Mouse (Mus musculus): ENCODE measurements around the gene Zfp800. TPM values are rescaled to one million over a fixed set of nuclear protein-coding genes. Genes with fewer than 3 reads are reported as not detected.

Gene Zfp800
- 10 to 100 TPM; 15.5 to 17.3 TPM for total RNA-seq (2021)
- long read RNA-seq, experiment 1, partial matches to known transcripts: 2 of 14 reads
- long read RNA-seq, experiment 1, other reads (novel, unspliced or antisense): 9 of 14 reads
- long read RNA-seq, experiment 2, partial matches to known transcripts: 0 of 4 reads
- long read RNA-seq, experiment 2, other reads (novel, unspliced or antisense): 4 of 4 reads

GRCm38 (mm10) chr6:28397681-28398203 lies at the start of gene Zfp800:
TSS of gene Zfp800 (minus strand) at chr6:28398005.
- DNase-seq (ENCODE audit: low spot score in 2 of 2): no peak
- intact Hi-C loops (cut with DNase I): no loop called here

- no peak for DNase-seq (ENCODE audit: low spot score in 2 of 2)
- intact Hi-C loops (cut with DNase I): no loop called here
Observed at GRCm38 (mm10) chr6:28431538-28431855, 33.7 kb upstream of the Zfp800 start.

- DNase-seq (ENCODE audit: low spot score in 2 of 2): no peak
- intact Hi-C loops (cut with DNase I): no loop called here
Observed at GRCm38 (mm10) chr6:28430795-28431537, 33.2 kb upstream of the Zfp800 start.

GRCm38 (mm10) chr6:28429870-28430269 lies 32.1 kb upstream of the Zfp800 start:
- intact Hi-C loops (cut with DNase I): loop anchor here (10.0 kb wide), 1 partner anchor 395 kb away; no protein-coding TSS in a partner anchor
- DNase-seq (ENCODE audit: low spot score in 2 of 2): no peak

- DNase-seq (ENCODE audit: low spot score in 2 of 2): no peak
- intact Hi-C loops (cut with DNase I): loop anchor here (10.0 kb wide), 1 partner anchor 397 kb away; no protein-coding TSS in a partner anchor
Observed at GRCm38 (mm10) chr6:28428290-28428689, 30.5 kb upstream of the Zfp800 start, which contains the start of gene Gcc1. TSS of gene Gcc1 (minus strand) at chr6:28428390.

- intact Hi-C loops (cut with DNase I): loop anchor here (10.0 kb wide), 1 partner anchor 398 kb away; no protein-coding TSS in a partner anchor
- no peak for DNase-seq (ENCODE audit: low spot score in 2 of 2)
Observed at GRCm38 (mm10) chr6:28427096-28427839, 29.5 kb upstream of the Zfp800 start, which contains the start of gene Fscn3. TSS of gene Fscn3 (plus strand) at chr6:28427789.

- intact Hi-C loops (cut with DNase I): loop anchor here (10.0 kb wide), 1 partner anchor 400 kb away; no protein-coding TSS in a partner anchor
- DNase-seq (ENCODE audit: low spot score in 2 of 2): no peak
Observed at GRCm38 (mm10) chr6:28425019-28425418, 27.2 kb upstream of the Zfp800 start.

- intact Hi-C loops (cut with DNase I): loop anchor here (10.0 kb wide), 1 partner anchor 401 kb away; no protein-coding TSS in a partner anchor
- peak; percentile 35 to 41 for DNase-seq (ENCODE audit: low spot score in 2 of 2)
Observed at GRCm38 (mm10) chr6:28423767-28424695, 26.2 kb upstream of the Zfp800 start.

- intact Hi-C loops (cut with DNase I): loop anchor here (10.0 kb wide), 1 partner anchor 401 kb away; no protein-coding TSS in a partner anchor
Observed at GRCm38 (mm10) chr6:28423313-28423712, 25.5 kb upstream of the Zfp800 start, which contains the start of gene Arf5. TSS of gene Arf5 (plus strand) at chr6:28423560.

GRCm38 (mm10) chr6:28422651-28423290 lies 25.0 kb upstream of the Zfp800 start:
- DNase-seq (ENCODE audit: low spot score in 2 of 2): no peak
- intact Hi-C loops (cut with DNase I): loop anchor here (10.0 kb wide), 1 partner anchor 402 kb away; no protein-coding TSS in a partner anchor

More at GRCm38 (mm10) chr6:28423313-28423712, 25.5 kb upstream of the Zfp800 start, which contains the start of gene Arf5:
- peak; percentile 90 to 93 for DNase-seq (ENCODE audit: low spot score in 2 of 2)

GRCm38 (mm10) chr6:28421469-28422000 lies 23.7 kb upstream of the Zfp800 start:
- DNase-seq (ENCODE audit: low spot score in 2 of 2): peak; percentile 92 to 93
- intact Hi-C loops (cut with DNase I): loop anchor here (10.0 kb wide), 1 partner anchor 403 kb away; no protein-coding TSS in a partner anchor

GRCm38 (mm10) chr6:28420865-28421264 lies 23.1 kb upstream of the Zfp800 start:
- DNase-seq (ENCODE audit: low spot score in 2 of 2): no peak
- intact Hi-C loops (cut with DNase I): loop anchor here (10.0 kb wide), 1 partner anchor 404 kb away; no protein-coding TSS in a partner anchor

GRCm38 (mm10) chr6:28420361-28420760 lies 22.6 kb upstream of the Zfp800 start:
- intact Hi-C loops (cut with DNase I): loop anchor here (10.0 kb wide), 1 partner anchor 404 kb away; no protein-coding TSS in a partner anchor
- no peak for DNase-seq (ENCODE audit: low spot score in 2 of 2)

- DNase-seq (ENCODE audit: low spot score in 2 of 2): no peak
- intact Hi-C loops (cut with DNase I): loop anchor here (10.0 kb wide), 1 partner anchor 405 kb away; no protein-coding TSS in a partner anchor
Observed at GRCm38 (mm10) chr6:28419673-28420072, 21.9 kb upstream of the Zfp800 start.

- intact Hi-C loops (cut with DNase I): no loop called here
- peak; percentile 55 to 73 for DNase-seq (ENCODE audit: low spot score in 2 of 2)
Observed at GRCm38 (mm10) chr6:28418449-28418848, 20.6 kb upstream of the Zfp800 start.

- DNase-seq (ENCODE audit: low spot score in 2 of 2): no peak
- intact Hi-C loops (cut with DNase I): no loop called here
Observed at GRCm38 (mm10) chr6:28416981-28417380, 19.2 kb upstream of the Zfp800 start.

GRCm38 (mm10) chr6:28411236-28411635 lies 13.4 kb upstream of the Zfp800 start:
- intact Hi-C loops (cut with DNase I): no loop called here
- DNase-seq (ENCODE audit: low spot score in 2 of 2): no peak

All from left cerebral cortex, postnatal 14 days (tissue).